Mouse (Mus musculus) cerebellum, postnatal 36 days (tissue): ENCODE results near the gene Daw1.

ENCODE experiments used
- DNase-seq, 2 experiments: peaks; one replicate each; pipeline ENCODE4 v3.0.0; 2021 to 2022; ENCODE audit warnings: mixed read lengths in 2 of 2

The Daw1 gene

GRCm38 (mm10) chr1:83159603-83160002 is at the start of gene Daw1:
Gene Daw1 (plus strand): TSS chr1:83159752.
- peak; percentile 23 to 29 for DNase-seq

GRCm38 (mm10) chr1:83110992-83111391 is 48.6 kb upstream of the Daw1 start:
- no peak for DNase-seq

- DNase-seq, result no peak
Measured at GRCm38 (mm10) chr1:83111726-83112125, 47.8 kb upstream of the Daw1 start.

GRCm38 (mm10) chr1:83116447-83117137 is 43.0 kb upstream of the Daw1 start, which contains the start of gene Ccl20:
Gene Ccl20 (plus strand): TSS chr1:83116766.
- DNase-seq, result no peak

GRCm38 (mm10) chr1:83117217-83117616 is 42.3 kb upstream of the Daw1 start:
- DNase-seq, result no peak

- DNase-seq, result no peak
Measured at GRCm38 (mm10) chr1:83117661-83118060, 41.9 kb upstream of the Daw1 start.

GRCm38 (mm10) chr1:83119903-83120302 is 39.6 kb upstream of the Daw1 start:
- no peak for DNase-seq

GRCm38 (mm10) chr1:83120312-83120711 is 39.2 kb upstream of the Daw1 start:
- DNase-seq, result no peak

GRCm38 (mm10) chr1:83123201-83123600 is 36.4 kb upstream of the Daw1 start:
- DNase-seq, result no peak

GRCm38 (mm10) chr1:83135829-83136228 is 23.7 kb upstream of the Daw1 start:
- DNase-seq, result no peak

- DNase-seq, result no peak
Measured at GRCm38 (mm10) chr1:83137847-83138246, 21.7 kb upstream of the Daw1 start.

GRCm38 (mm10) chr1:83138721-83139120 is 20.8 kb upstream of the Daw1 start:
- DNase-seq, result no peak

GRCm38 (mm10) chr1:83141510-83141909 is 18.0 kb upstream of the Daw1 start:
- no peak for DNase-seq

- DNase-seq, result no peak
Measured at GRCm38 (mm10) chr1:83142055-83142454, 17.5 kb upstream of the Daw1 start.

- DNase-seq, result no peak
Measured at GRCm38 (mm10) chr1:83146547-83146946, 13.0 kb upstream of the Daw1 start.

GRCm38 (mm10) chr1:83150227-83150626 is 9.3 kb upstream of the Daw1 start:
- no peak for DNase-seq

GRCm38 (mm10) chr1:83152961-83153360 is 6.6 kb upstream of the Daw1 start:
- DNase-seq, result no peak

GRCm38 (mm10) chr1:83156876-83157275 is 2.7 kb upstream of the Daw1 start:
- no peak for DNase-seq

- no peak for DNase-seq
Measured at GRCm38 (mm10) chr1:83161658-83162057, 2.1 kb downstream of the Daw1 start.

GRCm38 (mm10) chr1:83164027-83164426 is 4.5 kb downstream of the Daw1 start:
- DNase-seq, result no peak

- DNase-seq, result no peak
Measured at GRCm38 (mm10) chr1:83169158-83169557, 9.6 kb downstream of the Daw1 start.

- peak; percentile 28 to 37 for DNase-seq
Measured at GRCm38 (mm10) chr1:83175985-83176384, 16.4 kb downstream of the Daw1 start.

- DNase-seq, result peak; percentile 11 to 22
Measured at GRCm38 (mm10) chr1:83179531-83179930, 20.0 kb downstream of the Daw1 start.

- DNase-seq, result peak; percentile 21 to 55
Measured at GRCm38 (mm10) chr1:83181418-83181817, 21.9 kb downstream of the Daw1 start.

GRCm38 (mm10) chr1:83187154-83187553 is 27.6 kb downstream of the Daw1 start:
- DNase-seq, result peak; percentile 19 to 24
